Mouse (Mus musculus) myocyte (in vitro differentiated cells): ENCODE results near the gene Ttc33.

ENCODE experiments used
- E2F4 ChIP-seq: IDR thresholded peaks from one replicate; pipeline ENCODE4 v1.6.1; 2011; ENCODE audit warnings: mild to moderate bottlenecking, control low read depth, moderate library complexity; ENCODE audit not compliant: insufficient read depth
- MAX ChIP-seq: IDR thresholded peaks from one replicate; pipeline ENCODE4 v1.6.1; 2011; ENCODE audit warnings: low read depth, mild to moderate bottlenecking, control low read depth
- MYOG ChIP-seq, 3 experiments: IDR thresholded peaks; one replicate each; pipeline ENCODE4 v1.6.1; 2011; ENCODE audit warnings: control low read depth in 2 of 3, low read depth in 2 of 3, mild to moderate bottlenecking in 2 of 3; ENCODE audit not compliant: insufficient read length in 2 of 3, control insufficient read depth in 1 of 3, insufficient read depth in 1 of 3
- POLR2A ChIP-seq: IDR thresholded peaks from one replicate; pipeline ENCODE4 v1.6.1; 2011; ENCODE audit warnings: low read depth, mild to moderate bottlenecking, control low read depth, moderate library complexity; ENCODE audit not compliant: insufficient read length
- POLR2AphosphoS2 ChIP-seq: IDR thresholded peaks from one replicate; pipeline ENCODE4 v1.6.1; 2011; ENCODE audit warnings: low read depth, control low read depth; ENCODE audit not compliant: insufficient read length
- SRF ChIP-seq: IDR thresholded peaks from one replicate; pipeline ENCODE4 v1.6.1; 2011; ENCODE audit warnings: low read depth; ENCODE audit not compliant: control insufficient read depth, insufficient read length
- USF1 ChIP-seq: IDR thresholded peaks from one replicate; pipeline ENCODE4 v1.6.1; 2011; ENCODE audit warnings: low read depth, mild to moderate bottlenecking, control low read depth, moderate library complexity

DNA sequence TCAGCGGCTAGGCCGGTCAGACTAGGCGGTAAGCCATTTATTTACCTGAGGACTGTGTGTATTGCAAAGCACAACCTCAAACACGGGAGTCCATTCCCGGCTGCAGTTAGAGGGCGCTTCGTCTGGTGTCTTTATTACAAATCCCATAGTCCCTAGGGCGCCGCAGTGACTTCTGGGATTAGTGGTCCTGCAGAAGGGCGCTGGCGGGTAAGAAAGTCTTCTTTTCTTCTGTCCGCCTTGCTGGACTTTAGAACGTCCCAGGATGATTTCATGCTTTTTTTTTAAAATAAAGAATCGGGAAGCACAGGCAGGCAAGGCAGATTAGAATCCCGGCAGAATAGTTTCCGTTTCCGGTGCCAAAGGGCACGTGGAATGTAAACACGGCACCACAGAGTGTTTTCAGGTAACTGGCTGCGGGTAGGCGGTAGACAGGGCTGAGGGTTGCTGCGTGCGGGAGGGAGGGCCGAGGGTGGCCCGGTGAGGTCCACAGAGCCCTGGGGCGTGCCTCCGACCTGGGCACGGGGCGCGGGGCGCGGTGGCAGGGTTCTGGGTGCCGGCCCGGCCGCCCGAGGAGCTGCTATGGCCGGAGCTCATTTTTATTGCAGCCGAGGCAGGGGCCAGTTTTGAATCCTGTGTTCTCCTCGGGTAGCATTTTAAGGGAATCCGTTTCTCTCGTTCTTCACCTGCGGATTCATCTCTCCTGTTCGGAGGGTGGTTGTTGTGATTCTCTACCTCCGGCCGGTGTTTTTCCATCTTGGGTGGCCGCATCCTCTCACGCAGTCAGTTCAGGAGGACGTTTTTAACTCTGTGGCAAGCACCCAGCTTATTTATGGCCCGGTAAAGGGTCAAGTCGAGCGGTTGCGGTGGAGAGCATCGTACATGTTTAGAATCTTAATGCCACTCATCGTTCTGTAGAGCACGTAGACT lies at the start of gene Ttc33:
- TF ChIP-seq POLR2A (peak; percentile 54), POLR2AphosphoS2 (no peak), USF1 (peak; percentile 69), MAX (peak; percentile 67), SRF (no peak), E2F4 (no peak), MYOG (IDR thresholded peaks at IDR 0.05; ENCODE audit: control insufficient read depth in 1 of 3, insufficient read depth in 1 of 3, insufficient read length in 2 of 3, low read depth in 2 of 3) (no peak)
